Mouse (Mus musculus) forebrain, postnatal 0 days (tissue): Measurements from ENCODE around the gene Celsr1. TPM values are rescaled to one million over a fixed set of nuclear protein-coding genes. Genes with fewer than 3 reads are reported as not detected.

ENCODE experiments used
- ATAC-seq: fragments of 200-750 bp; cut with Nextera tagmentation; 2 replicates; pipeline ENCODE4 v1.8.0; 2017; ENCODE audit warnings: mild to moderate bottlenecking, moderate library complexity
- DNase-seq: peaks from one replicate; pipeline ENCODE4 v3.0.0-alpha.2; 2015
- H3K27ac ChIP-seq: fragments of 300-500 bp; sonication (generic); 2 replicates; pipeline ENCODE4 v1.5.1; 2014; ENCODE audit warnings: low read depth, mild to moderate bottlenecking, antibody characterized with exemption, low read length, moderate library complexity, mixed read lengths
- H3K27me3 ChIP-seq: fragments of 300-500 bp; sonication (generic); 2 replicates; pipeline ENCODE4 v1.6.1; 2014; ENCODE audit warnings: mild to moderate bottlenecking, low read length, mixed read lengths; ENCODE audit not compliant: insufficient read depth
- H3K36me3 ChIP-seq: fragments of 300-500 bp; sonication (generic); 2 replicates; pipeline ENCODE4 v1.6.1; 2014; ENCODE audit warnings: mild to moderate bottlenecking, moderate library complexity; ENCODE audit not compliant: insufficient read depth
- H3K4me1 ChIP-seq: fragments of 300-500 bp; sonication (generic); 2 replicates; pipeline ENCODE4 v1.6.1; 2014; ENCODE audit warnings: antibody characterized with exemption; ENCODE audit not compliant: insufficient read depth
- H3K4me2 ChIP-seq: fragments of 300-500 bp; sonication (generic); 2 replicates; pipeline ENCODE4 v1.6.1; 2014; ENCODE audit warnings: low read depth, mild to moderate bottlenecking, moderate library complexity
- H3K4me3 ChIP-seq: fragments of 300-500 bp; sonication (generic); 2 replicates; pipeline ENCODE4 v1.5.1; 2014; ENCODE audit warnings: low read depth, low read length, mixed read lengths
- H3K9ac ChIP-seq: fragments of 300-500 bp; sonication (generic); 2 replicates; pipeline ENCODE4 v1.6.1; 2014; ENCODE audit warnings: mild to moderate bottlenecking
- H3K9me3 ChIP-seq: fragments of 300-500 bp; sonication (generic); 2 replicates; pipeline ENCODE4 v1.6.1; 2016; ENCODE audit warnings: low read length
- CTCF ChIP-seq: sonication (generic); IDR thresholded peaks from 2 replicates; pipeline ENCODE4 v1.5.1; 2016; ENCODE audit warnings: antibody characterized with exemption, control low read depth, low read depth
- WGBS: fragments of 180-500 bp; shearing (Covaris S2); extraction: QIAGEN DNeasy Blood & Tissue Kit; methylation state at CpG from one replicate; pipeline ENCODE4 v1.1.7; 2014; 5-methylcytosine and 5-hydroxymethylcytosine counted together
- polyA plus RNA-seq: library from polyadenylated mRNA; unstranded; fragments of >200 nt; fragmentation: Nextera tagmentation; extraction: Ambion mirVana; gene quantifications from 2 replicates; pipeline ENCODE4 v1.2.1, GENCODE M21; 2015
- total RNA-seq: library from RNA; depleted of rRNA; stranded (reverse); fragments of >200 nt; gene quantifications from 2 replicates; pipeline ENCODE4 v1.2.3, GENCODE M21; 2014

The Celsr1 gene
- total and polyA plus RNA-seq, 2 experiments from 2014 or later = 0.97 to 13.0 TPM

DNA sequence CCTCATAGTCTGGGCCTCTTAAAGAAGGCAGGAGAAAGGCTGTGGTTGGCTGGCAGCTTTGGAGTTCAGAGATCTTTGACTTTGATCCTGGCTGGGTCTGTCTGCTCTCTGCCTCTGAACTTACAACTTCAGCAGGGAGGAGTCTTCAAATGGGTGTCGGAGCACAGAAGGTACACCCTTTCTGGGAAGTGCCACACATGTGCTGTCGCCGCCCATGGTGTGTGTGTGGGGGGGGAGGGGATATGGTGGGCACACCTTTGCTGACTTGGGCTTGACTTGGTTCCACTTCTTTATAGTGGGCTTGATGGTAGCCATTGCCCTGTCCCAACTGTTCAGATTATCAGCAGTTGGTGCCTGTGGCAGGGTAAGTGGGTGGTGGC lies 31.3 kb upstream of the Celsr1 start:
- no peak overlapping the region for H3K9ac ChIP-seq
- no peaks in the 10 kb centered on the region for H3K36me3 ChIP-seq
- TF ChIP-seq CTCF = no peak
- peaks cover 25% of the 10 kb centered on the region for H3K4me1 ChIP-seq
- no peaks in the 10 kb centered on the region for H3K27me3 ChIP-seq
- H3K27ac ChIP-seq = no peak overlapping the region
- H3K9me3 ChIP-seq = no peaks in the 10 kb centered on the region
- ATAC-seq (no peak), DNase-seq (no peak)
- WGBS = 96% methylated on average over 3 of the region's 3 CpGs
- no peak overlapping the region for H3K4me3 ChIP-seq
- no peak overlapping the region for H3K4me2 ChIP-seq

DNA sequence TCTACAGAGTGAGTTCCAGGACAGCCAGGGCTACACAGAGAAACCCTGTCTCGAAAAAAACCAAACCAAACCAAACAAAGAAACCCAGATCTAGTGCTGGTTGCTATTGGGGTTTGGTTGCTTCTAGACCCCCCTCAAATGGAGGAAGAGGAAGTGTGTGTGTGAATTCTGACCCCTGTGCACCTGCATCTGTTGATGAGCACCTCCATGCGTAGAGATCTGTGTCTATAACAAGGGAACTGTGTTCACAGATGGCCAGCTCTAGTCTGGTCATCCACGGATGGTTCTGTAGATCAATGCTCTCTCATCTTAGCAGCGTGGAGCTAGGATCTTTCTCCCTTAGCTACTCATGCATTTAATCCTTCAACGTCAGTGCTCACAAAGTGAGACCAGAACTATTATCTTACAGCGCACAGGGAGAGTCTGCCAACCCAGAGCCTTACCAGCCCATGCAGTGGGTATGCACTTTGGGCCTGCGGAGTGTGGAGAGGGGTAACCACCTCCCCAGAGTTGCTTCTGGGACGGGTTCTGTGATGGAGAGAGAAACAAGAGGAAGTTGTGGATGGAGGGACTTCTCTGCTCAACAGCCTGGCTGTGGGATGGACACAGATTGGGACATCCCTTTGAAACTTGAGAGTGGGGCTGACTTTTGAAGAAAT lies 30.7 kb upstream of the Celsr1 start:
- no peak for ATAC-seq
- DNase-seq = no peak

DNA sequence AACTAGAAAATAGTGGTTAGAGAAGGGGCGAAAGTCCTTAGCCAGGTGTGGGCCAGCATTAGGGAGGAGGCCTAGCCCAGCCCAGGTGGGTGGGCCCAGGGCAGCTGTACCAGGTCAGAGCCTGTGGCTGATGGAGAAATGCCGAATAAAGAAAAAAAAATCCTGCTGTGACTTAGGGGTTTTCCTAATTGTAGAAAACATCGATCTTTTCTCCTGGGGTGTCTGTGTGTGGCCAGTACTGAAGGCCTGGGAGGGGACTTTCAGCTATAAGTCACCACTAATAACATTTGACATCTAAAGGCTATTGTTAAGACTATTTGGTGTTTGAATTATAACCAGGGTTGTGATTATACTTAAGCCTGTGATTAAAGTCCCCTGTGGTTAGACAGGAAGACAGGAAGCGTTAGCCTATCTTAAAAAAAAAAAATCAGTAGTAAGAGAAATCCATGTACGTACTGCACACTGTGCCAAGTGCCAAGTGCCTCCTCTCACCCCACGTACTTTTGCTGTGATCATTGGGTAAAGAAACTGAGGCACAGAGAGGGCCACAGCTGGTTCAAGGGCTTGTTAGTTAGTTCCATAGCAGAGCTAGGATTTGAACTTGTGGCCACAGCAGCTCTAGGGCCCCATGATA lies 28.4 kb upstream of the Celsr1 start:
- DNase-seq (no peak), ATAC-seq (no peak)
- Histone ChIP-seq H3K4me1 (peaks cover 36% of the 10 kb centered on the region), H3K27me3 (no peaks in the 10 kb centered on the region), H3K9me3 (no peaks in the 10 kb centered on the region), H3K4me3 (no peak overlapping the region), H3K27ac (no peak overlapping the region), H3K36me3 (no peaks in the 10 kb centered on the region), H3K4me2 (peak overlapping the region; percentile 90), H3K9ac (peak overlapping the region; percentile 18; the same call in 1 of the 2 replicates)
- 56% methylated on average over 6 of the region's 6 CpGs for WGBS
- TF ChIP-seq CTCF = no peak

More for the DNA sequence above, 30.7 kb upstream of the Celsr1 start:
- 91% methylated on average over 8 of the region's 8 CpGs for WGBS
- H3K4me2 ChIP-seq = no peak overlapping the region
- no peak overlapping the region for H3K27ac ChIP-seq
- H3K4me1 ChIP-seq = peaks cover 30% of the 10 kb centered on the region
- no peak for TF ChIP-seq CTCF
- H3K36me3 ChIP-seq = no peaks in the 10 kb centered on the region
- no peaks in the 10 kb centered on the region for H3K9me3 ChIP-seq
- H3K27me3 ChIP-seq = no peaks in the 10 kb centered on the region
- no peak overlapping the region for H3K9ac ChIP-seq
- no peak overlapping the region for H3K4me3 ChIP-seq

DNA sequence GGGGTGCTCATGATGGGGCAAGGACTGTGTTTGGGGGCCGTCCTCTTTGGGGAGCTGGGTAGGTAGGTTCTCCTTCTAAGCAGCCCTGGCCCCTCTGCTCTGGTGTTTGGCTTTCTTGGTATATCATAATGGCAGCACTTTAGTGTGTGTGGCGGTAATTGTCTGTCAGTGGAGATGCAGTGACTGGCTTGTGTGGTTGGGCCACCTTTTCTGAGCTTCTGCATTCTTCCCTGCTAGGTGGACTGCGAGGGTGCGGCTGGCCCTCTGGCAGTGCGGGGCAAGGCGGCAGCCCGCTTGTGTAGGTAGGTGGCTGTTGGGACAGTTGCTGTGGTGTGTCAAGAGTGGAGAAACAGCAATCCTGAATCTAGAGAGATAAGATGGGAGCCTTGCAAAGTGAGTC lies 27.6 kb upstream of the Celsr1 start:
- ATAC-seq (no peak), DNase-seq (no peak)
- Histone ChIP-seq H3K9ac (peak overlapping the region; percentile 93; the same call in 1 of the 2 replicates), H3K9me3 (no peaks in the 10 kb centered on the region), H3K4me2 (peak overlapping the region; percentile 90), H3K36me3 (no peaks in the 10 kb centered on the region), H3K4me1 (peaks cover 36% of the 10 kb centered on the region), H3K27me3 (no peaks in the 10 kb centered on the region), H3K4me3 (peak overlapping the region; percentile 8), H3K27ac (no peak overlapping the region)
- no peak for TF ChIP-seq CTCF
- WGBS = 90% methylated on average over 7 of the region's 7 CpGs

DNA sequence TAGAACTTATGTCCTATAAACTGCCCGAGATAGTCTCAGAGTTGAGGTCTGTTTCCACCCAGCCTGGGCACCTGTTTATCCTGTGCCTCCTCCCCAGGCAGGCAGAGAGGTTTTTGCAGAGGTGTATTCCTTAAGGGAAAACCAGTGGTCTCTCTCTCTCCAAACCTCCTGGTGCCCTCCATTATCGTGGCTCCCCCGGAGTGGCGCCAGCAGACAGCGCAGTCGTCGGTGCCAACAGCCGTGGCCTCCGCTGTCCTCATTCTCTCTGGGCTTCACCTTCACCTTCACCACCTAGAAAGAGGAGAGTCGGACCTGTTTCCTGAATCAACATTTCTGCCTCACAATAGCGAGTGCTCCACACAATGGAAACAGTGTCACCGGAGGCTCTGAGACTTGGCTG lies 27.0 kb upstream of the Celsr1 start:
- Histone ChIP-seq H3K36me3 (no peaks in the 10 kb centered on the region), H3K4me1 (peaks cover 36% of the 10 kb centered on the region), H3K27ac (no peak overlapping the region), H3K4me2 (peak overlapping the region; percentile 90), H3K9me3 (no peaks in the 10 kb centered on the region), H3K27me3 (no peaks in the 10 kb centered on the region), H3K4me3 (peak overlapping the region; percentile 8), H3K9ac (peak overlapping the region; percentile 93; the same call in 1 of the 2 replicates)
- no peak for TF ChIP-seq CTCF
- 67% methylated on average over 12 of the region's 12 CpGs for WGBS
- ATAC-seq (no peak), DNase-seq (no peak)

DNA sequence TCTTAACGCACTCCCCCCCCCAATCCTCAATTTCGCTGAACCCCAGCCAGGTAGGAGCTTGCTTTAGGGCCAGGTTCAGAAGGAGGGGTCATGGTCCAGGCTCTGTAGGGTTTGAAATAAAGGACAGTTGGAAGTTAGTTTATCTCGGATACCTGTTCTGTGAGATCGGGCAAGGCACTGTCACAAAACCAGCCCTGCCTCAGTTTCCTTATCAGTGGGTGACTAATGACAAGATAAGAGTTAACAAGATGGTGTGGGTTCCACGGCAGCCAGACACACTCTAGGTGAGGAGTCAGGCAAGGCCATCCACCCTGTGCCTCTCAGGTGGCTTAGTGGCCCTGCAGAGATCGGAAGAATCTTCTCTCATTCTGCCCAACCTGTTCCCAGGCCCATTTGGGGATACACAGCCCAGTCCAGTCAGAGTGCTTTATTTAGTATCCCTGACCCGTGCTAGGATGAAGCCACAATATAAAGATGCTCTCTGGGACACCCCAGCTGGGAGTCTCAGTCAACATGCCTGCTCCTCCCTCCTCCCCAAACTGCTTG lies 26.3 kb upstream of the Celsr1 start:
- Histone ChIP-seq H3K27ac (0 out of 2 replicates have a peak overlapping the region, but pooled peaks have one; percentile 95), H3K4me1 (peaks cover 36% of the 10 kb centered on the region), H3K36me3 (no peaks in the 10 kb centered on the region), H3K4me2 (peak overlapping the region; percentile 90), H3K9ac (peak overlapping the region; percentile 93), H3K9me3 (no peaks in the 10 kb centered on the region), H3K4me3 (peak overlapping the region; percentile 72), H3K27me3 (no peaks in the 10 kb centered on the region)
- 65% methylated on average over 7 of the region's 7 CpGs for WGBS
- DNase-seq = no peak
- no peak for ATAC-seq
- TF ChIP-seq CTCF = no peak
